Mouse (Mus musculus) testis, postnatal 14 days (tissue): ENCODE measurements around the gene Vcan.

Experiments used
- DNase-seq: peaks from one replicate; pipeline ENCODE4 v3.0.0; 2021; ENCODE audit warnings: low spot score

Vcan gene

DNA sequence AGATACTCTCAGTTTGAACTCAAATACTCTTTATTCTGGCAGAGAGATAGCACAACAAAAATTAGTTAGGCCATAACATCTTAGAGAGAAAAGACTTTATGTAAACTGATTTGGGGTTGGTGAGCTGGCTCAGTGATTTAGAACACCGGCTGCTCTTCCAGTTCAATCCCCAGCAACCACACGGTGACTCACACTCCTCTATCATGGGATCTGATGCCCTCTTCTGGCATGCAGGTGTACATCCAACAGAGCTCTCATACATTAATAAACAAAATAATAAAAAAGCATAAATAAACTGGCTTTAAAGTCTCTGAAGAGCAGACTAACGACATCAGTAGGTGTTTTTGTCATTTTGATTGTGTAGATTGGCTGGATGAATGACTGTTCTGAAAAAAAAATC, 21.8 kb downstream of the Vcan start:
- DNase-seq = no peak

DNA sequence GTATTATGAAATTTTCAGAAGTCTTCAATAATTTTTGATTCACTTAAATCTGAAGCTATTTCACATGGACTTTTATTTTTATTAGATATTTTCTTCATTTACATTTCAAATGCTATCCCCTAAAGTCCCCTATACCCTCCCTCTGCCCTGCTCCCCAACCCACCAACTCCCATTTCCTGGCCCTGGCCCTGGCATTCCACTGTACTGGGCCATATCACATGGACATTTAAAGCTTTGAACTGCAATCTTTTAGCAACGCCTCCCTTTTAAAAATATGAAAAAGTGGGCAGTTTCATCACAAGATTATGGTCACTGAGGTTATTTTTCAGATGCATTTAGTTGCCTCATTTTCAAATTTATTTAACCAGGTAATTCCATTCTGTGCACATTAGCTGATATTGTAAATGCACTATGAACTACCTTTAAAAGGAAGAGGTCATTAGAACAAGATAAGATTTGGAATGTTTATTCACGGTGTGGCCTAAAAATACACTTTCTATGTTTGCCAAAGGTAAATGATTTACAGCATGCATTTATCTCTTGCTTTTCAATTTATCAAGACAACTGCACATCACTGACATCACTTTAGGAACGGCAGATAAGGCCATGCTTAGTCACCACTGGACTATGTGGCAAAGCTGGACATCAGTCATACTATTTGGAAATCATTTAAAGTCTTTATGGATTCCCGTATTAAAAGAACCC, 32.7 kb downstream of the Vcan start:
- DNase-seq = no peak

GRCm38 (mm10) chr13:89708151-89708927, 34.0 kb downstream of the Vcan start:
- DNase-seq = no peak

DNA sequence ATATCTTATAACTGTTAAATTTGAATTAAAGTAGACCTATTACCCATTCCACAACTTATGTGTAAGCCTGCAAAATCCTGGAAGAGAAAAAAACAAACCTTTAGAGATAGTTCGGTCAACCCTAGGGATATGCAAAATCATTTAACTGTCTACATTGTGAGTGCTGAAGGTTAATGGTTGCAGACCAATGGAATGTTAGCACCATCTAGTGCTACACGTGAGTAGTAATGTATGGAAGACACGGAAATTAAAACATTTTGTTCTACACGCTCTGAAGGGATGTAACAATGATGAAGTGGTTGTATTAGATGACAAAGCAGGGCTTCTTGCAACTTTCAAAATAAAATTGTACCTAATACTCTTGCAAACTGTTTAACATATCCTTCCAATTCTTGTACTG, 39.9 kb downstream of the Vcan start:
- no peak for DNase-seq

- no peak for DNase-seq
These were observed 42.2 kb downstream of the Vcan start for GRCm38 (mm10) chr13:89699998-89700555.

GRCm38 (mm10) chr13:89692597-89692996, 49.7 kb downstream of the Vcan start:
- DNase-seq = no peak

DNA sequence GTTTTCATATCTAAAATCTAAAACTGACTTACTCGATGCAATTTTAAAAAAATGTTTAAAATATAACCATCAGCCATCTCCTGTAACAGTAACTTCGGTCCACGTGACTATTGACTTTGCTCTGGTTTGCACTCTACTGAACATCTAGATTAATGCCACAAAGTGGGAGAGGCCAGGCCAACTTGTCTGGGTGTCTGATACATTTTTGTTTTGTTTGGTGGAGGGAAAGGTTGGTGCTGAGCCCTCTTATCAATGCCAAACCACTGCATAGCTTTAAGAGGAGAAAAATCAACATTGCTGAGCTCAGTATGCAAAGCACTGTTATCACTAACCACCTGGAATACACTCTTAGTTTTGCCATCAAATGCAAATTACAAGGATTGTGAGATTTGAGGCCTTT, 58.8 kb downstream of the Vcan start:
- DNase-seq = no peak

DNA sequence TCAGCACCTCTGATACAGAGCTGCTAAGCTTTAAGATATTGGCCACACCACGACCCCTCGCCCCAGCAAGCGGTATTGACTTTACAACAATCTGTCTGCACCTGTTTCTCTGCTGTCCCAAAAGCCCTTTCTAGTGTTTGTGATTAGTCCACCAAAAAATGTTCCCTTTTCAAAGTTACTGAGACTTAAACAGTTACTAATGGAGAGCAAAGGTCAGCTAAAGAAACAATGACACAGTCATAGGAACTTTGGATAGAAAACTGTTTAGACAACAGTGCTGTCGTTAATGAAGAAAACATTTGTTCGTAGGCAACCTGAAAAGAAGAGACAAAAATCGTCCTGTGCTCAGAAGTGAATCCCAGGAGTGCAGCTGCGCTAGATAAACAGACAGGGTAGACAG, 60.1 kb downstream of the Vcan start:
- no peak for DNase-seq

GRCm38 (mm10) chr13:89679756-89680155, 62.6 kb downstream of the Vcan start:
- no peak for DNase-seq

- DNase-seq = no peak
These were observed 71.8 kb downstream of the Vcan start for GRCm38 (mm10) chr13:89670505-89670904.

DNA sequence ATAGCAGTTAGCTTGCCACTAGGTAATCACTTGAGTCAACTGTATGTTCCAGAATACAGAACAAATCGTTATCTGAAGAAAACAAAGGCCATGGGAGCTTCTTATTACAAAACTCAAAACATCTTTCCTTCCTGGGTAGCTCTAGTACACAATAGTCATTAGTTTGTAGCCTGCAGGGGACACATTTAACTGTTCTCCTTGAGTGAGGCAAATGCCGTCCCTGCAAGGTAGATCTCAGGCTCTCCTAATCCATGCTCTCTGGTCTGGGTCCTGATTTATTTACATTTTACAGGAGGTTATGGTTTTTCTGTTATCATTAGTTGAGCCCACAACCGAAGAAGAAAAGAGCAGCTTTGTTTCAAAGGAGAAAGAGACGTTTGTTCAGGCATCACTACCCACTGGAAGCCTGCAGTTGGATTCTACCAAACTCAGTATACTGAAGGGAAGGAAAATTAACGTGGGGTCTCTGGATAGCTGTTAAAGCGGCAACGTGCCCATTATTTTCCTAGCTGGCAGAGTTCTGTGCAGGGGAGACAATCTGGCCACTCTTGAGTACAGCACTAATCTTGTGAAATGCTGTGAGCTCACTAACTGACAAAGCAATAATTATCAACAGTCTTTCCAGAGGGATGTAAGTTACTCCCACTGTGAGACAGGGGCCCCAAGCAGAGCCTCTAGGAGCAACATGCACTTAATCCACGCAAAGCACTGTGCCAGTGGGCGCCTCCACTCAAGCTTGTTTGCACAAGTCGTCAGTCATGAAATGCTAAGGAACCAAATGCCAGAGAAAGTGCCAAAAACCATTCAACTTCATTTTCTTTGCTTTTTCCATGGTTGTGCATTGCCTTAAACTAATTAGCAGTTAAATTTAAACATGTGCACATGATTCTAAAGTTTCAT, 73.1 kb downstream of the Vcan start:
- no peak for DNase-seq

- DNase-seq = no peak
These were observed 74.2 kb downstream of the Vcan start for GRCm38 (mm10) chr13:89668069-89668468.

GRCm38 (mm10) chr13:89661688-89662087, 80.6 kb downstream of the Vcan start:
- DNase-seq = no peak

GRCm38 (mm10) chr13:89657046-89657445, 85.3 kb downstream of the Vcan start:
- DNase-seq = no peak

DNA sequence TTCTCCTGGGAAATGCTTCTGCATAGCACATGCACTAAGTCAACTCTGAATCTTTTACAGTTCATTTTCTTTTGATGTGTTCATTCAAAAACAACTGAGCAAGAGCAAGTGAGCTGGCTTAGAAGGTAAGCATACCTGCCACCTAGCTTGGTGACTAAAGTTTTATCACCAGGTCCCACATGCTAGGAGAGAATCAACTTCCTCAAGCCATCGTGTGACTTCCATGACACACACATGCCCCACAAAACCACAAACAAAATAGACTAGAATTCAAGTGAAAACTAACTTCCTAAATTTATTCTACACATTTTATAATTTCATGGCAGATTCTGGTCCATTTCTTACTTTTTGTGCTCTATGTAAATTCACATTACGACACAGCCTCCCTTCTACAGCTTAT, 89.0 kb downstream of the Vcan start:
- no peak for DNase-seq

- DNase-seq = no peak
These were observed 89.5 kb downstream of the Vcan start for GRCm38 (mm10) chr13:89652773-89653172.

DNA sequence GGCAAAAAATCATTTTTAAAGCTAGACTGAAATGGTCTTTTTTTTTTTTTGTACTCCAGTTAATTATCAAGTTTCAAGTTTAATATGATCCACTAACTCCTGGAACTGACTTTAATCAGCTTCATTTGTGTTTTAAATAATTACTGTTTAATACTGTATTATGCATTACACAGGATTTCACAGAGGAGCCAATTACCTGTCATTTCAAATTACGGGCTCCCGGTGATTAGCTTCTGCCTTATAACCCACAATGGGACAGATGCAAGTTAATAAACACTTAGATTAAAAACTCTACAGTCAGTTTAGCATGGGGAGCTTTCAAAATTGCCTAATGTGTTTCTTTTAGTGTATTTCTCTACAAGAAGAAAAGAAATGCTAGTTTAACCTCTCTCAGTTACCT, 96.7 kb downstream of the Vcan start:
- DNase-seq = no peak

GRCm38 (mm10) chr13:89637012-89637411, 105.3 kb downstream of the Vcan start:
- no peak for DNase-seq

- no peak for DNase-seq
These were observed 108.1 kb downstream of the Vcan start for GRCm38 (mm10) chr13:89634137-89634683.

GRCm38 (mm10) chr13:89619064-89619463, 123.2 kb downstream of the Vcan start:
- DNase-seq = no peak

GRCm38 (mm10) chr13:89607399-89607798, 134.9 kb downstream of the Vcan start:
- DNase-seq = no peak
